Mouse (Mus musculus): ENCODE results near the gene Prss36.

The Prss36 gene

GRCm38 (mm10) chr7:127946470-127947023, at the start of gene Prss36:
Gene Prss36 (minus strand): TSS chr7:127946725.
- CTCF ChIA-PET: no interaction called here

DNA sequence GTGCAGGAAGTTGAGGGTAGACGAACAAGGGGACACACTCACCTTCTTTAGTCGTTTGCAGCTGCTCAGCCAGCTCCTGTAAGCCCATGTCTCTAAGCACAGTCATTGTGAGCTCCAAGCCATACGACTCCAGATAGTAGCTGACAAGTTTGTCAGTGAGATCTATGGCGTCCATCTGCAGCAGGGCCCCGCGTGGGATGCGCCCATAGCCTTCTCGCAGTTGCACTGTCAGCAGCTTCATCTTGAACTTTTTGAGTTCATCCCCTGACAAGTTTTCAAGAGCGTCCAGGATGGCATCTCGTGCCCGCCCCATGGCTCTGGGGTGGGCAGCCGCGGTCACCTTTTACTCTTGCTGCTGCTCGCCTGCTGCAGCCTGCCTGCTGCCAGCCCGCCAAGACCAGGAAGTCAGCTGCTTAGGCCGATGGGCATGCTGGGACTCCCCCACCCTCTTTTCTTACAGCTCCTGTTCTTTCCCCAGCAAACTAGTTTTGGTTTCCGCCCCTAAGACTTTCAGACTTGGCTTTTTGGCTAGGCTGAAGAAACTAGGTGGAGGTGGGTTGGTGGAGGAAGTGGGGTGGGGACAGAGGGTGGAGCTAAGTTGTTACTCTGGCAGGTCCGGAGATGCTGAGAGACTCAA, 46.9 kb upstream of the Prss36 start, which contains the start of gene Pycard:
Pycard (minus strand) TSS at position 527 of the 637 bp plus-strand sequence.
- CTCF ChIA-PET: interaction anchor here (0.7 kb wide), 1 partner anchor 25 kb away, joined by 3 read pairs; no protein-coding TSS in a partner anchor

GRCm38 (mm10) chr7:127992488-127993340, 46.2 kb upstream of the Prss36 start:
- CTCF ChIA-PET: interaction anchor here (0.6 to 0.7 kb wide), 3 partner anchors 24 to 1097 kb away, joined by 3 read pairs; partner anchors contain the start of gene Bckdk

DNA sequence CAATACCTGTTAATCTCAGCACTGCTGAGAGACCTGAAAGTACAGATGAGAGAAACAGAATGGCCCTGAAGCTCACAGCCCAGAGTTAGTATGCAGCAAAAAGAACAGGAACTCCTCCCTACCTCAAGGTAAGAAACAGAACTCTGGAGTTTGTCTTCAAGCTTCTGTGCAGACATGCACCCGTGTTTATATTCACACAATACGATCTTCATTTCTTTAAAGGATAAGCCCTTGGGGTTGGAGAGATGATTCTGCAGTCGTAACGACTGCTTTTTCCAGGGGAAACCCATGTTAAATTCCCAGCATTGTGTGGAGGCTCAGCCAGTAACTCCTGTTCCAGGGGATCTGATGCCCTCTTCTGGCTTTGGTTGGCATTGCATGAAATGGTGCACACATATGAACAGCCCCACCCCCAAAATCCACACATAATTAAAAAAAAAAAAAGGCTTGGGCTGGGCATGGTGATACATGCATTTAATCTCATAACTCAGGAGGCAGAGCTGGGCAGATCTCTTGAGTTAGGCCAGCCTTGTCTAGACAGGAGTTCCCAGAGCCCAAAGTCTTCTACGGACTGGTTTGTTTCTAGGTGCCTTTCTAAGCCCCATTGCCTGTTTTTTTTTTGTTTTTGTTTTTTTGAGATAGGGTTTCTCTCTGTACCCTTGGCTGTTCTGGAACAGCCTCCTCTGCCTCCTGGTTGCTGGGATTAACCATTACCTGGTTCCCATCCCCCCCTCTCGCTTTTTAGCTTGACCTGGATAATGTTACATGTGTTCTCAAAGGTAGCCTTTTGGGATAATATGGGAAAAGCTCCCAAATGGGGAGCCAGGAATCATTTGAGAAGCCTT, 45.3 kb upstream of the Prss36 start:
- CTCF ChIA-PET: interaction anchor here (0.6 to 0.7 kb wide), 2 partner anchors 88 to 1096 kb away, joined by 3 read pairs; partner anchors contain the start of gene Bckdk

DNA sequence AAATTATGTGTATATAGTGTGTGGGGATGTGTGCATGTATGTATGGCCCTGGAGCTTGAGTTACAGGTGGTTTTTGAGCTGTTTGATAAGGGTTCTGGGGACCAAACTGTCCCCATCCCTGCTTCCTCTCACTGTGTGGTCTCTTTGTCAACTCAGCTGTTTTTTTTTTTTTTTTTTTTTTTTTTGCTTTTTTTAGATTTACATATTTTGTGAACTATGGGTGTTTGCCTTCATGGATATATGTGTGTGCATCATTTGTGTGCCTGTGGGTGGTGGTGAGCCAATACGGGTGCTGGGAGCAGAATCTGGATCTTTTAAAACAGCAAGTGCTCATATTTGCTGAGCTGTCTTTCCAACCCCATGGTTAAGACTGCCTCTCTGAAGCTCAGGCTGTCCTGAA, 42.4 kb upstream of the Prss36 start:
- CTCF ChIA-PET: interaction anchor here (0.6 kb wide), 1 partner anchor 228 kb away, joined by 4 read pairs; no protein-coding TSS in a partner anchor

GRCm38 (mm10) chr7:127980606-127981005, 34.1 kb upstream of the Prss36 start:
- CTCF ChIA-PET: no interaction called here

DNA sequence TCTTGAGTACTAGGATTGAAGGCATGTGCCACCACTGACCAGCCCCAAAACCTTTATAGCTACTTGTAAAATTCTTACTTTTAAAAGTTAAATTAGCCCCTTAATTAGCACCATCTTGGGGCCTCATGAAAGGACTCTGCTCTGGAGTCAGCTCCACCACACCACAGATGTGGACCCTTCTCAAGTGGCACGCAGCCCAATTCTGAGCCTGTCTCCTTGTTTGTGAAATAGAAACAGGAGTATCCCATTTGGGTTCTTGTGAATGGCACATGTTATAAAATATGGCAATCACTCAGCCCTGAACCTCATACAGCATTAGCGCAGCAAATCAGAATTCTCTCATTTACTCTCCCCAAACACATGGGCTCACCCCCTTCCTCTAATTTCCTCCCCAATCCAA, 32.3 kb upstream of the Prss36 start:
- CTCF ChIA-PET: interaction anchor here (0.6 kb wide), 1 partner anchor 1661 kb away, joined by 3 read pairs; no protein-coding TSS in a partner anchor

GRCm38 (mm10) chr7:127974413-127974930, 27.9 kb upstream of the Prss36 start:
- CTCF ChIA-PET: no interaction called here

DNA sequence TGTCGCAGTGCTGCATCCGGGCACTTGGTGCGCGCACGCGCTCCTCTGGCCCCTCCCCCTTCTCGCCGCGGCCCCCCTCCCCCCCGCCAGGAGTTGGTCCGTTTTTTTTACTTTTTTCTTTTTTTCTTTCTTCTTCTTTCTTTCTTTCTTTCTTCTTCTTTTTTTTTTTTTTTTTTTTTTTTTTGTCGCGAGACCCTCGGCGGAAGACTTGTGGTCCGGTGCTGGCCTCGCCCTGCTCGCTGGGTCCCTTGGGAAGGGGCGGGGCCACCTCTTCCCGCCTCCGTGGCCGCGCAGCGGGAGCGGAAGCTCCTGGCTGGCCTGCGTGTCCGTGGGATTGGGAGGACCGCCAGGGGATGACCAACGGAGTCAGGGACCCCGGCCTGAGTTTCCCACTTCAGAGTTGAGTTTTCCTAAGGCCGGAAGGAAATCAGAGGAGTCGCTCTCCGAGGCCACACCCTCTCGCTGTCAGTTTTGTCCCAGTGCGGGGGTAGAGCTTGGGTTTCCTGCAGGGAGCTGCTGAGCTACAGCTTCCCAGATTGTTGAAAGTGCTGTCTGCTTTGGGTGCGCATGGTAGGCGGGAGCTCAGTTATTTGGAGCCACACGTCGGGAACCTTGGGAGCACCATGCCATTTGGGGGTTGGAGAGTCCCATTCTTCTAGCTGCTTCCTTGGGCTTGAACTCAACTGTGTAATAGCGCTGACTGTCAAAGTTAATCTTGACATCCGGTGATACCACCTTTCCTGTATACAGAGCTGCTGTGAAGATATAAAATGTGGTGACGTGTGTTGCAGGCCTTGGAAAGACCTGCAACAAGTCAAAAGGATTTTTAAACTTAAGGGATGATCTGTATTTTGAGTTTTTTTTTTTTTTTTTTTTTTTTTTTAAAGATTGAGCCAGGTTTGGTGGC, 21.6 kb upstream of the Prss36 start:
- CTCF ChIA-PET: interaction anchor here (0.6 to 0.7 kb wide), 4 partner anchors 25 to 582 kb away, joined by 3 to 7 read pairs (median 6); no protein-coding TSS in a partner anchor

- CTCF ChIA-PET: interaction anchor here (0.6 to 0.7 kb wide), 2 partner anchors 76 to 101 kb away, joined by 6 to 7 read pairs; no protein-coding TSS in a partner anchor
Measured at GRCm38 (mm10) chr7:127967004-127967921, 20.7 kb upstream of the Prss36 start, which contains the start of gene Fus. Gene Fus (plus strand): TSS chr7:127967457.

GRCm38 (mm10) chr7:127966371-127966918, 19.9 kb upstream of the Prss36 start:
- CTCF ChIA-PET: interaction anchor here (0.7 kb wide), 2 partner anchors 72 to 1590 kb away, joined by 4 to 14 read pairs; no protein-coding TSS in a partner anchor

- CTCF ChIA-PET: interaction anchor here (0.6 kb wide), 2 partner anchors 26 to 158 kb away, joined by 3 to 8 read pairs; no protein-coding TSS in a partner anchor
Measured at GRCm38 (mm10) chr7:127959364-127959763, 12.8 kb upstream of the Prss36 start.

- CTCF ChIA-PET: interaction anchor here (0.6 kb wide), 1 partner anchor 771 kb away, joined by 10 read pairs; no protein-coding TSS in a partner anchor
Measured at GRCm38 (mm10) chr7:127952864-127953581, 6.5 kb upstream of the Prss36 start.

GRCm38 (mm10) chr7:127944614-127945013, 1.9 kb downstream of the Prss36 start:
- CTCF ChIA-PET: no interaction called here

DNA sequence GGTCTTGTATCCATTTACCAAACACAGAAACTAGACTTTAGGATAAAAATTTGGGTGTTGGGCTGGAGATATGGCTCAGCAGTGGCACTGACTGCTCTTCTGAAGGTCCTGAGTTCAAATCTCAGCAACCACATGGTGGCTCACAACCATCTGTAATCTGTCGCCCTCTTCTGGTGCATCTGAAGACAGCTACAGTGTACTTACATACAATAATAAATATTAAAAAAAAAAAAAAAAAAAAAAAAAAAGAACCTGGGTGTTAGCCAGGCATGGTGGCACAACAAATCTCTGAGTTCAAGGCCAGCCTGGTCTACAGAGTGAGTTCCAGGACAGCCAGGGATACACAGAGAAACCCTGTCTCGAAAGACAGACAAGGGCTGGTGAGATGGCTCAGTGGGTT, 4.4 kb downstream of the Prss36 start:
- CTCF ChIA-PET: interaction anchor here (0.6 kb wide), 2 partner anchors 92 to 254 kb away, joined by 4 to 5 read pairs; no protein-coding TSS in a partner anchor

DNA sequence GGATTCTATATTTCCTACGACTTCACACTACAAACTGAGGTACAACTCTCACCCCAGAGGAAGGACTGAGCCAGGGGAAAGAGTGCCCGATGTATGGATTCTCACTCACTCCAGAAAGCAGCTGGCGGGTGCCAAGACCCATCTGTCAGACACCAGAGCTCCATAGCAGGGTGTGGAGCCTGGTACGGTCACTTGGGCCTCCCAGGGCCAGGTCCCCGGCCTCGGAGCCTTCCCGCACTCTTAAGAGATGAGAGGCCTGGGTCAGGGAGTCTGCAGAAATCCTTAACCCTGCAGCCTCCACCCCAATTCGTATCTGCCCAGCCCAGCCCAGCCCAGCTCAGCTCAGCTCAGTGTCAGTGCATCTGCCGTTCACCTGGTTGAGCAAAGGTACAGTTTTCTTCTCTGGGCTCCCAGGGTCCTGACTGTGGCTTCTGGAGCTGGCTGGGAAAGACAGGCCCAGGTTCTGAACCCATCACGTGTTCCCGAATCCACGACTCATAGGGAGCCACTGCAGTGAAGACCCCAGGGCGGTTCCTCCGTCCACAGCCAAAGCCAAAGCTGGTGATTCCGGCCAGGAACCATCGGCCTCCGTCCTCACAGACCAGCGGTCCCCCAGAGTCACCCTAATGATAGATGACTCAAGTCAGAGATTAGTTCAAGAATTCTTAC, 10.2 kb downstream of the Prss36 start:
- CTCF ChIA-PET: interaction anchor here (0.8 to 1.4 kb wide), 2 partner anchors 17 to 105 kb away, joined by 3 to 6 read pairs; no protein-coding TSS in a partner anchor

Data from spleen, embryonic (tissue).